Mouse (Mus musculus) liver, adult 2 months (tissue): ENCODE results near the gene Nxph3.

Experiments
- CTCF ChIP-seq: fragments of 200-500 bp; IDR thresholded peaks from 2 replicates; pipeline ENCODE4 v1.5.1; 2011; ENCODE audit warnings: low read depth, low read length, control low read depth
- POLR2A ChIP-seq: fragments of 200-500 bp; IDR thresholded peaks from 2 replicates; pipeline ENCODE4 v1.6.1; 2011; ENCODE audit warnings: low read length, control low read depth; ENCODE audit not compliant: insufficient read depth; ENCODE audit errors: extremely low read depth

DNA sequence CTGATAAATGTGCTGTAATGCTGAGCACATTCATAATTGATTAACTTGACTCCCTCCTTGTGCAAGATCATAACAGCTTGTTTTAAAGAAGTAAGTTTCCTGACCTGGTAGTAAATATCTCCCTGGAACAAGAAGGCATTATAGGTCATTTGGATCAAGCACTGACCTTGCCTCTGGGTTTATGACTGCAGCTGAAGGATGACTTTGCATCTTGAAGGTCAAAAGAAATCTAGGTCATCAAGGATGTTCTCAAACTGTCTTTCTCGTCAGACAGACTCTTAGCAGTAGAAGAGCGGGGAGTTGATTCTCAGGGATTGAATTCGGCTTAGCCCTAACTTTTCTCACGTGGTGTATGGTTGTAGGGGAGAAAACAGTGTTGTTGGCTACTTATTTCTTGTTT lies 33.7 kb downstream of the Nxph3 start:
- no peak for TF ChIP-seq CTCF
- no peak for TF ChIP-seq POLR2A
